Mouse (Mus musculus) MEL (cell line): ENCODE data around the gene Dcaf5.

Source experiments
- CTCF ChIP-seq, 3 experiments: IDR thresholded peaks in 2 of 3; conservative IDR thresholded peaks in 1 of 3; 2 replicates each; pipeline ENCODE4 v1.5.1; 2011 to 2012; ENCODE audit warnings: low read length in 3 of 3, low read depth in 2 of 3, mild to moderate bottlenecking in 2 of 3, improper control_type of control experiment in 1 of 3, inconsistent platforms in 1 of 3, mixed read lengths in 1 of 3, moderate library complexity in 1 of 3; ENCODE audit not compliant: control insufficient read depth in 1 of 3, insufficient read depth in 1 of 3, poor library complexity in 1 of 3, severe bottlenecking in 1 of 3
- POLR2A ChIP-seq, 2 experiments: IDR thresholded peaks; 2 replicates each; pipeline ENCODE4 v1.6.1; 2011 to 2012; ENCODE audit warnings: low read length in 2 of 2, mild to moderate bottlenecking in 2 of 2, control low read depth in 1 of 2, improper control_type of control experiment in 1 of 2, low read depth in 1 of 2, moderate library complexity in 1 of 2; ENCODE audit not compliant: control insufficient read depth in 1 of 2, insufficient read depth in 1 of 2, poor library complexity in 1 of 2

- TF ChIP-seq POLR2A (IDR thresholded peaks at IDR 0.05; ENCODE audit: control insufficient read depth in 1 of 2, insufficient read depth in 1 of 2, low read depth in 1 of 2, low read length in 2 of 2, poor library complexity in 1 of 2) = no peak
- no peak for TF ChIP-seq CTCF (IDR thresholded peaks at IDR 0.05 in 2 of 3, conservative IDR thresholded peaks at IDR 0.05 in 1 of 3; ENCODE audit: control insufficient read depth in 1 of 3, insufficient read depth in 1 of 3, low read depth in 2 of 3, low read length in 3 of 3, poor library complexity in 1 of 3, severe bottlenecking in 1 of 3)
These were observed 150.5 kb downstream of the Dcaf5 start for GRCm38 (mm10) chr12:80285890-80286289.
